Mouse (Mus musculus): Measurements from ENCODE around the gene Elfn2.

Elfn2 gene

DNA sequence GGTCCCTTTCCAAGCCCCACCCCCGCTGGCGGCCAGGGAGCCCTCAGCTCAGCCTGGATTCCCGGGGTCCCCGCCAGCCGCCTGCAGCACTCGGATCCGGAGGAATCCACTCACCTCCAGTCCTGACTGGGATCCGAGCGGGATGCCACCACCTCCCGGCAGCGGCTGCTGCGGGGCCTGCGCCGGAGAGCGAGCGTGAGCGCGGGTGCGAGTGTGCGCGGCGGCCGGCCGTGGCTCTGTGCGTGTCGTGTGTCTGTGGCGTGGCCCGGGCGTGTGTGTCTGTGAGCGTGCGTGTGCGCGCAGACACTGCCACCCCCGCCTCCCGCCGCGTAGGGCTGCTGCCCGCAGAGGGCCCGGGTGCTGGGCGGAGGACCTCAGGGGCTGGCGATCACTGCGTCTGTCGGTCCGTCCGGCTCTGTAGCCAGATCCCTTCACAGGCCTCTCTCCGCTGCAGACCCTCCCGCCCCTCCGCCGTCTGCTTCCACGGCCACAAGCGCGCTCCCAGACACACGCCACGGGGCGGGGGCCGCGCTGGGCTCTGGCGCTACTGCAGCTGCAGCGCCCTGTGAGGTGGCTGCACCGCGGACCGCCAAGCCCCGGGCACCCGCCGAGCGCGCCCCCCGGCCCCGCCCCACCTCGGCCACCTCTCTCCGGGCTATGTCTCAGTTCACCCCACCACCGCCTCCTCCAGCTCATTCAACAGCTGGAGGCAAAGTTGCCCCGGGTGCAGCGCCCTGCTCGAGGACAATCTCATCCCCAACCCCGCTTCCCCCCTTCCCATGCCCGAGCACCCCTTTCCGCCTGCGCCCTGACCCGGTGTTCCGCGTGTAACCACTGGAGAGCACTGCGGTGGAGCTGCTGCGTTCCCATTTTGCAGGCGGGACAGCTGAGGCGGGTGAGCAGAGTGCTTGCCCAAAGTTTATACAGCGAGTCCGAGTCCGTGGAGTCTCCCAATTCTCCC, at the start of gene Elfn2:
Gene Elfn2, minus strand, starts transcription at position 482 of the 961 bp plus-strand sequence.
- DNase-seq = peak; percentile 37 to 50

DNA sequence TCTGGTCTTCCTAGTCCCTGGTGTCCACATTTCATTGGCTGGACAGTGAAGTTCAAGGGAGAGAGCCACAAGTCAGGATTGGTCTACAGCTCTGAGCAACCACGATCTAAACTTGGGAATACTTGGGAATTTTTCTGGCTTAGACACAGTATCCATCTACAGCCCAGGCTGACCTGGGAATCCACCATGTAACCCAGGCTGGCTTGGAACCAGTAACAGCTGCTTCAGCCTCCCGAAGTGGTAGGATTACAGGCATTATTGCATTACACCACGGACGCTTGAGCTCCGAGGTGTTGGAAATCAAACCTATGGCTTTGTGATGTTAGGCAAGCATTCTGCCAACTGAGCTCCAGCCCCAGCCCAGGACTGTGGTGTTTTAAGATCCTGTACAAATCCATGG, 45.1 kb upstream of the Elfn2 start:
- no peak for DNase-seq

DNA sequence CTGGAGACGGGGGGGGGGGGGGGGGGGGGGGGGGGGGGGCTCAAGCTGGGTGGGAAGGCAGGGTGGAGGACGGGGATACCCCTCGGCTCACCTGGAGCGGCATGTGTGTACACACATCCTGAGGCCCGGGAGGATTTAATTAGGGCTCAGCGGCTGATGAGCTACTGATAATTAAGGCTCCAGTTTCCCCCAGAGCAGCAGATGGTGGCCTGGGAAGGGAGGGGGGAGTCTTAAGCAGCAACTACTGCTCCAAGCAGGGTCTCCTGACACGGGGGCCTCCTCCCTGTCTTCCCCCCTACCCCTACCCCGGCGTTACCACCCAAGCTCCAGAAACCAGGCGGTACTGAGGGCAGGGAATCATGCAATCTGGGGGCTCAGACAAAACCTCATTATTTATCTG, 44.6 kb upstream of the Elfn2 start:
- DNase-seq = no peak

DNA sequence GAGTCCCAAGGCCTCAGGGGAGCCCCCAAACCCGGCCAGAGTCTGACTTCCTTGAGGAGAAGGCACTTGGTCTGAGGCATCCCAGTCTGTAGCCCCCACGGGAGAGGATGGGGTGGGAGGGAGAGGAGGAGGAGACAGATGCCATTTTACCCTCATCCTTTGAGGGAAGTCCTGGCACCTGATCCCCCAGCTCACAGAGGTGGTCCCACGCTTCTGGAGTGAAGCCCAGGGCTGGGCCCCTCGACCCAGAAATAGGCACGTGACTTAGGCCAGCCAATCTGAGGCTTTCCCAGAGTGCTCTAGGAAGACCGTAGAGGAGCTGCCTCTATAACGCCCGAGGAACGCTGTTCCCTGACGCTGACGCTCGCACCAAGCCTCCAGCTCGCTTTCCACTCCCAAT, 42.5 kb upstream of the Elfn2 start:
- DNase-seq = no peak

DNA sequence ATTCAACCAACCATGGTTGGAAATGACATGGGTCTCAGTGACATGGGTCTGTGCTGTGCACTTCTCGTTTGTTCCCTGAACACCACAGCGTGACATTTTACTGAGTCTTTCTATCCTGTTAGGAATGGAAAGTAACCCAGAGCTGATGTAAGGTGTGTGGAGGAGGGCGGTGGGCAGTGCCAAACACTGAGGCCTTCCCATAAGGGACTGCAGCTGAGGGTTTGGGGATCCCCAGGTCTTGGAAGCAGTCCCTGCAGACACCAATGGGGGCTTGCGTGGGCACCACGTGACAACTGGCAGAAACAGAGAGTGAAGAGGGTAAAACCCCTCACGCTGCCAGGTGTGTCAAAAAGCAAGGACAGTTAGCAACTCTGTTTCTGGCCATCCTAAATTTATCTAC, 39.6 kb upstream of the Elfn2 start:
- DNase-seq = no peak

DNA sequence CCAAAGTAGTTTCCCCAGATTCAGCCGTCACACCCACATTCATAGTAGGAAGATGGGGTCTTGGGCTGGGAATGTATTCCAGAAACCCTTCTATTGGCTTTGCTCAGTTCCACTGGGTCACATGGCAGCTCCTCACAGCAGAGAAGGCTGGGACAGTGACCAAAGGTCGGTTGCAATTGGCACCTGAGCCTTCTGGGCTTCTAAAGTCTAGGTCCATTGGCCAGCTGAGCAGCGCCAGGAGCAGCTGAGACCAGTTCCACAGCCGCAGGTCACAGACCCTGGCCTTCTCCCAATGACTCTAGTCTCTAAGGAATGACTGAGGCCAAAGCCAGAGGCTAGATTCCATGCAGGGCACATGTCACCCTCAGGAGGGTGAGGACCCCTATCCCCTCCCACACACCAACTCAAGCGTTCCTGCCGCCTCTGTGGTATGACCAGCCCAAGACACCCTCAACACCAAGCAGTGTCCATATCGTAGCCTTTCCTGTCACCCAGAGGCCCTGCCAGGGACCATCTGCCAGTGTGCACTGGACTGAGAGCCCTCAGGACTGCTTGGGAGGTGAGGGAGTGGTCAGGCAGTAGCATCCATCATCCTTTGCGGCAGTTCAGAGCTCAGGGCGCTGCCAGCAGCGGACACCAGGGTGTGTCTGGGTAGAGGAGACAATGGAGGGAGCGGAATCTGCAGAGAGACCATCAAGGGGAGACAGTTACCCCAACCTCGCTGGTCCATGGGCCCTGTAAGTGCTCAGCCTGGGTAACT, 37.6 kb upstream of the Elfn2 start:
- DNase-seq = no peak

DNA sequence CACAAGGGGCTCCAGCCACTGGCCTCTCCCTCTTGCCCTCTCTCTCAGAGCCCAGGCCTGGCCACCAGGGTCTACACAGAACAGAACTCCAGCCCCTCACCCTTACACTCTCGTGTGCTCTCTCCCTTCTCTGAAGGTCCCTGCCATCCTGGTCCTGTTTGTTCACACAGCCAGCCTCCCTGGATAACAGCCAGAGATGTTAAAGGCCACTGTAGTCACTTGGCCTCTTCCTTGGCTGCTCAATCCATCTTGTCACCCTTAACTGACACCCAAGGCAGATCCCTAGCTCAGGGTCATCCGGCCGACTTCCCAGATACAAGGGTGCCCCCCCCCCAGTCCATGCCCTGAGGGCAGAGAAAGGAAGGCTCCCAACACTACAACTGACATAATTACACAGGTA, 36.7 kb upstream of the Elfn2 start:
- DNase-seq = no peak

DNA sequence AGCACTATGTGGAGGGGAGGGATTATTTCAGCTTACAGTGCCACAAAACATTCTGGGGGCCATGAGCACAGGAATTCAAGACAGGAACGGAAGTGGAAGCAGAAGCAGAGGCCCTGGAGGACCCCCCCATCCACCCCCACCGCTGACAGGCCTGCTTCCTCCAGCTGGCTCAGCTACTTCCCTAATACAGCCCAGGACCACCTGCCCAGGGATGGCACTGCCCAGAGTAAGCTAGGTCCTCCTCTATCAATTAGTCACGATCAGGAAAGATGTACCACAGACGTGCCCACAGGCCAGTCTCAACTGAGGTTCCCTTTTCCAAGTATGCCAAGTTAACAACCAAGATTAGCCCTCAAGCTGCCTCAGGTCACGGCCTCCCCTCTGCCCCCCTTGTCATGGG, 35.6 kb upstream of the Elfn2 start:
- DNase-seq = no peak

DNA sequence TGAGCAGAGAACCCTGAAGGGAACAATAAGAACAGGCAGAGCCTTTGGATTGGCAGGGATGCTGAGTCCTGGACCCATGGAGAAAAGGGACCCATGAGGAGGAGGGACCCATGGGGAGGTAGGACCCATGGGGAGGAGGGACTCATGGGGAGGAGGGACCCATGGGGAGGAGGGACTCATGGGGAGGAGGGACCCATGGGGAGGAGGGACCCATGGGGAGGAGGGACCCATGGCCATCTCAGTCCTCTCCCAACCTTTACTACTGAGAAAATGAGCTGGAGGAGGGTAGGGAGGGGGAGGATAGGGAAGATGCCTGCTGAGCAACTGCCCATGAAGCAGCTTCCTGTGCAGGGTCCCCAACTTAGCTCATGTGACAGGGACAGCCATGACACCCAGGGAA, 34.4 kb upstream of the Elfn2 start:
- DNase-seq = no peak

DNA sequence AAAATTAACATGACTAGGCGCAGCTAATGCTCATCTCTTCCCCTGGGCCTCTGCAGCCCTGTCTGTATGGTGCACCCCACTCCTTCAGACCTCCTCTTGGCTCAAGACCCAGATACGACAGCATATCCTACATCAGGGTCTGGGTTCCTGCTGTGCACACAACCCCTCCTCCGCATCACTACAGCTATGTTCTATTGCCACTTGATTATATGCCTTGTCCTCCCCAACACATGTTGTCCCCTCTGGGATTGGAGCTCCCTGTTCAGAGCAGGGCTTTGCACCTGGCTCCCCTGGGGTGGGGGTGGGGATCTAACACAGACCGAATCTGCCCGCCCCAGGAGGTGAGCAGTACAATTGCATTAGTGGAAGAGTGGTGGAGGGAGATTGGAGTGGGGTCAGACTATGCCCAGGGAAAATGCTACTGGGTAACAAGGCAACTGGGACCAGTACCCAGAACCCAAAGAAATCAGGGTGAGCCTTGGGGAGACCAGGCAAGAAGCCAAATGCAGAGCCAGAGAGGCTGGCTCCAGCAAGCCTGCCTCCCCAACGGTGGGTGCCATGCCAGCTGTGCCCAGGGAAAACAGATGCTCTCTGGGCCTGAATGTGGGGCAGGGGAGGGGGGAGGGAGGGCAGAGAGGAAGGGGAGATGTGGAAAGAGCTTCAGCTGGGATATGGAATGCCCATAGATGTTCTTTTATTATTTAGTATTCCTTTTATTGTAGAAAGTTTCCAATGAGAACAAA, 32.2 kb upstream of the Elfn2 start:
- DNase-seq = no peak

DNA sequence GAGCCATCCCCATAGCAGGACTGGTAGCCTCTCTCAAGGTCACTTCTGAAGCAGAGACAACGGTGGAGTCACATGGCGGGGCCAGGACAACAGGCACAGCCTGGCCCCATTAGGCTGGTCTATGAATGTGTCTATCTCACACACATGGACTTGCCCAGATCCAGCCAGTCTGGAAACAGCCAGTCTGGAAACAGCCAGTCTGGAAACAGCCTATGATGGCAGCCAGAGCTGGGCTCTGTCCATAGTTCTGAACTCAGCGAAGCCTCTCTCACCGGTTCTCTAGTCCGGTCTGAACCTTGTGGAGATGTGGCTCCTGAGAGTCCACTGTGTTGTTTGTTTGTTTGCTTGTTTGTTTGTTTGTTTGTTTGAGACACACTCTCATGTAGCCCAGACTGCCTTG, 31.3 kb upstream of the Elfn2 start:
- DNase-seq = no peak

DNA sequence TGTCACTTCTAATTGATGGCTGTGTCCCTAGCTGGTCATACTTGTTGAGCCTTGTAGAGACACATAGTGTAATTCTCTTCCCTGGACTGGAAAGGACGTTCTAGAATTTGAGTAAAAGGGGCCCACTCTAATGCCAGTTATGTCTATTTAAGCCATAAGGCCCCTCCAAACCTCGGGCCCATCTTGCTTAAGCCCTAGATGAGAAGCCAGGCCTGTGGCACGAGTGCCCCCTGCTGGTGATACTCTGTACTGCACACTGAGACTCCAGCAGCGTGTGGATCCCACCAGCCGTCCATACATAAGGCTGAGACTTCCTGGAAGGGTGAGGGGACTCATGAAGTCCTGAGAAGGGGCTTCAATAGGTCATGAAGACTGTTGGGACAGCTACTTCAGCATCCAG, 25.6 kb upstream of the Elfn2 start:
- peak; percentile 88 to 92 for DNase-seq

DNA sequence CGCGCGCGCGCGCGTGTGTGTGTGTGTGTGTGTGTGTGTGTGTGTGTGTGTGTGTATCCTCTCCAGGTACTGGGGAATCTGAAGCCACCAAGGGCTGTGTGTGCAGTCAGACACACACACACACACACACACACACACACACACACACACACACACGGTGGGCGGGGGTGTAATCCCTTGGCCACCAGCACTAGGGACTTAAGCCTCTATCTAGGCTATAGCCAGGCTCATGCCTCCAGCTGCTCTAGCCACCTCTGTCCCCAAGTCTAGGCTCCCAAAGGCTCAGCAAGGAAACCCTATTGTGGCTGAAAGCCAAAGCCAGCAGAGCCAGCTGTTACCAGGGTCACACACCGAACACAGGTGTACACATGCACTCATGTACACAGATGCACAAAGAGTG, 24.3 kb upstream of the Elfn2 start:
- DNase-seq = no peak

DNA sequence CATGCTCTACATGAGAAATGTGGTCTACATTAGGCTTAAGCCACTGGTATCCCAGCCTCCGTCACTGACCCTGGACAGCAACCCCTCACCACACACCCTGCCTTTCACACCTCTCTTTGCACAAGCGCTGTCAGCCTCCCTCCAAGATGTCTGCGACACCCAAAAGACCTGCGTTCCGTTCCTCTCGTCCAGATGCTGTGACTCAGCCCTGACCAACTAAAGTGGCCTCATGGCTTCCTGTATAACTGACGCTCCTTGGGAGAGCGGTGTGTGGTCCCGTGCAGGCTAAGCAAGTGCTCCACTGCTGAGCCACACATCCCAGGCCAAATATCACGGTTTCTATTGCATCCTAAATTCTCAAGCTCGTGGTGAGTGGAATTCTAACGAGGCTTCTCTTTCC, 22.1 kb upstream of the Elfn2 start:
- no peak for DNase-seq

DNA sequence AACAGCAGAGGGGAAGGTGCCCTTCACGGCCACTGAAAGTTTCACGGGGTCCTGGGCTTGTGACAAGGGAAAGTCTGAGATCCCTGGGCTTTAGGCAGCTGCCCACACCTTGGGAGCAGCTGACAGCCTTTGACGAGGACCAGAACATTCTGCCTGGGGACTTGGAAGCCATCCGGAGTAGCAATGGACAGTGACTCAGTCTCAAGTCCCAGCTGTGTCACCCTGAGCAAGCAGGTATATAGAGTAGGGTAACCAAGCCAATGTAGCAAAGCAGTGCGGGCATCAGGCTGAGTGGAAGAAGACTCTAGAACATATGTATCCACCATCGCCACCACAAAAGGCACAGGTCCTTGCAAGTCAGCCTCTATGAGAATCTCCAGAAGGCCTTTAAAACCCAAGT, 18.6 kb upstream of the Elfn2 start:
- DNase-seq = no peak

DNA sequence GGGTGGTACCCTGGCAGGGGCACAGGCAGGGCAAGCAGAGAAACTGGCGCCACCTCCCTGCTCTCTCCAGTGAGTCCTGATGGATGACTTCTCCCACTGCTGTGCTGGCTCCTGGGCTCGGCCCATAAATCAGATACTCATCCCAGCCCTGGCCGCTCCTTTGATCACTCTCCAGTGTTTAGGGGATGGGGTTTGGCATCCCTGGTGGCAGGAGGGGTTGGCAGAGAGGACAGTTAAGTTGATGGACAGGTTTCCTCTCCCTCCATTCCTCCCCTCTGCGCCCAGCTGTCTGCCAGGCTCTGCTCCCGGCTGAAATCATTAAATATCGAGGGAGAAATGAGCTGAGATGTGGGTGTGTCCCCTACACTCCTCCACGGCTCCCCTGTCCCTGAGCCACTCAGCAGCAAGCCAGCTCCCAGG, 18.1 kb upstream of the Elfn2 start:
- peak in 1 of 2 experiments; percentile 33 for DNase-seq

DNA sequence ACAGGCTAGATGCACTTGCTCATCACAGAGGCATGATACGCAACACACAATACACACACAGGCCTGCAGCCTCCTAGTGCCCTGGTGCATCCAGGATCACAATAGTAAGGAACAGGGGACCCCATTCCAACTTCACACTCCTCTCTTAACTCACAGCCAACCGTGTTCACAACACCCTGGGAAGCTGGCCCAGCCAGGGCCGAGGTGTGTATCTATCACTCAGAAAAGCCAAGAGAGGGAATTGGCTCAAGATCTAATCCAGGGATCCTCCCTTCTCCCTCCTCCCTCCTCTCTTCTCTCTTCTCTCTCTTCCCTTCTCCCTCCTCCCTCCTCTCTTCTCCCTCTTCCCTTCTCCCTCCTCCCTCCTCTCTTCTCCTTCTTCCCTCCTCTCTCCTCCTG, 17.6 kb upstream of the Elfn2 start:
- DNase-seq = no peak

DNA sequence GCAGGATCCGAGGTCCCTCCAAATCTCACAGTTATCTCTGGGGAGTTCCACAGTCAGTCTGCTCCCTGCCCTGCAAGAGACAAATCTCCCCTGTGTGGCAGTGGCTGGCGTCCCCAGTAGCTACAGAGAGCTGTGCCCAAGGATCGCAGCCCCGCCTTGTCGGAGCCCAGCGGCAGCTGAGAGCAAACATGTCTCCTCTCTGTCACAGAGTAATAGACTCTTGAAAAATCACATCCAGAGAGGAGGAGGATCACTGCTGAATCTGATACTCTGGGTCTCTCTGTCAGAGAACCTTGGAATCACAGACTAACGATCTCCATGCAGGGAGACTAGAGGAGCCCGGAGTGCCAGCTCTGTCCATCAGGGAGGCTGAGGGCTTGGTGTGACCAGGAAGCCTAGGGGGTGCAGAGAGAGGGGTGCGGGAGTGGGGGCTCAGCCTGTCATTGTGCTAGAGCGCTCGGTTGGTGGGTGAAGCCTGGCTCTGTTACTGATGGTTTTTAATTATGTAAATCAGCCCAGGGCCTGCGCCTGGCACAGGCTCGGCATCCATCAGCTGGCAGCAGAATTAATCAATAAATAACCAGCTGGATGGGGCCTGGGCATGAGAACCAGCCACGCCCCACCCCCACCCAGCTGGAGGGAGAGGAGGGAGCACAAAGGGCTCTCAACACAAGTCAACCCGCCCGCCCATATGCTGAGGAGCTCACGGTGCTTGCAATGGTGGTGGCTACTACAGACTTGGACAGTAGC, 17.0 kb upstream of the Elfn2 start:
- peak; percentile 40 to 69 for DNase-seq

DNA sequence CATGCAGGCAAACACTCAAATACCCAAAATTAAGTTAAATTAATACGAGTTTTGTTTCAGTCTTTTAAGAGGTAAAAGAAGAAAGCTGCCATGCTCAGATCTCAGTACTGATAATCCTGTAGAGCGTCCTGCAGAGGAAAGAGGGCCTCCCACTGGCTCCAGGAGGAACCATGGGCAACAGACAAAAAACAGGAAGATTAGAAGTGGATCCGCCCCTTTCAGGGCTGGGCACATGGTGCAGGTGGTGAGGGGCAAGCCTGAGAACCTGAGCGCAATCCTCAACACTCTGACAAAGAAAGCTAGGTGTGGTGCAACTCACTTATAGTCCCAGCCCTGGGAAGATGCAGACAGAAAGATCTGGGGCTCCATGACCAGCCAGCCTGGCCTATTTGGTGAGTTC, 13.3 kb upstream of the Elfn2 start:
- DNase-seq = no peak

DNA sequence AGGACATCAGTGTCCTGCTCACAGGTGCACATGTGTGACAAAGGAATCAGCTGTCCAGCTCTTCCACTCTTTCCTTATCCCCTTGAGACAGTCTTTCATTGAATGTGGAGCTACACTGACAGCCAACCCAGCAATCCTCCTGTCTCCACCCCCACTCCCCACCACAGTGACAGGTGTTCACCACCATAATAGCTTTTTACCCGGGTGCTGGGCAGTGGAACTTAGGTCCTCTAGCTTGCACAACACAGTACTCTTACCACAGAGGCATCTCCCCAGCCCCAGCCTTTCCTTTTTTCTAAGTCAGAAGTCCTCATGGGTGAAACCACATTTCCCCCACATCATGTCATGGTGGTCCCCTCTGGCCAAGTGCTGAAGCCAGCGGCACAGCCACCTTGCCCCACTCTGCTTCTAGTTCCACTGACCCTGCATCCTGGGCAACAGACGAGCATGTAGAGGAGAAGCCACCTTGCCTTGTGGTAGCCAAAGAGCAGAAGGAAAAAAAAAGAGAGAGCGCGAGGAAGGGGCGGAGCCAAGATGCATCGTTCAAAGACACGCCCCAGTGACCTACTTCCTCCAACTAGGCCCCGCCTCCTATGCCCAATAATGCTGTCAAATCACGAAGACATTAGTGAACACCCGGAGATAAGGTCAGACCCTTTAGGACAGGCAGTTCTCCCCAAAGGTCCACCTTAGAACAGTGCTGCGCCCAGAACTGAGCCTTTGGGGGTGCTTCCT, 11.9 kb upstream of the Elfn2 start:
- no peak for DNase-seq

DNA sequence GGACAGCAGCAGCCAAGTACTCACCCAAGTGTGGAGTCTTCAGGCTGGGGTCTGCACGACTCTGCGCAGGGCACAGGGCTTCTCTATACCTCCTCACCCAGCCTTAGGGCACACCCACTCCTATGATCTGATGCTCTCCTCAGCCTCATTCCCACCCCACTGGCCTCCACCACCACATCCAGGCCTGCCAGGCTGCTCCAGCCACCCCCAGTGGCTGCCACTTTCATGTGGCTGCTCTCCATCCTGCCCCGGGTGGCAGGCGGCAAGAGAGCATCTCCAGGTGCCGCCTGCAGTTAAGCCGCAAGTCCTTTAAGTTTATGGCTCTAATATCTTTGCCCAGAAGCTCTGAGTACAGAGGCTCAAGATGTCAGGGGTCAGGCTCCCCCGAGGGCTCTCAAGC, 8.1 kb upstream of the Elfn2 start:
- no peak for DNase-seq

DNA sequence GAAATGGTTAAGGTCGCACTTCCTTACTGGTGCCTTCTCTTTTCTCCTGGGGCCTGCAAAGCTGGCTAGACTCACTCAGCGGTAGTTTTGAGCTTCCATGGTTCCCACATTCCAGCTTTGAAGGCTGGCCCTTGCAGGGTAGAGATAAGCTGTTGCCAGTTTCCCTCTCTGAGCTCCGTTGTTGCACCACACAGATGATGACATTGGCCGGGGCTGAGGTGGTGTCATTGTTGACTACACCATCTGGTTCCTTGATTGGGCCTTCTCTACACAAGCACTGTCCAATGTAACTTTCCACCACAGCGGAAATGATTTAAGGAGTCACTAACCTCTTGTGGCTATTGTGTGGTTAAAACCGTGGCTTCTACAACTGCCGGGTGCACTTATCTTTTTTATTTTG, 2.0 kb upstream of the Elfn2 start:
- no peak for DNase-seq

Data from cerebellum, postnatal 14 days (tissue).